Mouse (Mus musculus): ENCODE data around the gene Cep19.

Cep19 gene

DNA sequence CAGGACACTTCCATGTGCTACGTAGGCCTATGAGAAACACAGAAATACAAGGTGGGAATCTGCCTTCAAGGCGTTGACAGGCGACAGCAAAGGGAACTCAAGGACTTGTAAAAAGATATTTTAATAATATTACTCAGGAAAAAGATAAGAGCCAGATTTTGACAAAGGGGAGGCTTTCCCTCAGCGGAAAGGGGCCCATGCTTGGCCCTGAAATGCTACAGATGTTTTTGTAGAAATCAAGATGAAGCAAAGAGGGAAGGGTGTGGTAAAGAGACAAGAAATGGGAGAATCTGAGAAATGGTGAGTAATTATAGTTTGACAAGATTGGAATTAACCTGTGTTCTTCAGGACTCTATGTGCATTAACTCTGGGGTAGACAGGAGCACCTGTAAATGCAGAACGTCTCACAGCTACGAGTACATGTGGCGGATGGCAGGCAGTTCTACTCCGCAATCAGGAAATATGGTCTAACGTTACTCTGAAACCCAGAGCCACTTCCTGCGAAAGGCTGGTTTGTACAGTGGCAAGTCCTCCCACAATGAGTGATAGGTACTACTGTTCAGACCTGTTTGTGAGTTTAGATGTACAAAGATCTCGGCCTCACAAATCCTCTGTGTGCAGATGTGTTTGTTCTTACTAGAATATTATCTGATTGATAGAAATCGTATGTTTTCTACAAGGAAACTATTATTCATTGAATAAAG lies 7.9 kb downstream of the Cep19 start:
- in situ Hi-C loops (cut with MboI, MseI): no loop called here

DNA sequence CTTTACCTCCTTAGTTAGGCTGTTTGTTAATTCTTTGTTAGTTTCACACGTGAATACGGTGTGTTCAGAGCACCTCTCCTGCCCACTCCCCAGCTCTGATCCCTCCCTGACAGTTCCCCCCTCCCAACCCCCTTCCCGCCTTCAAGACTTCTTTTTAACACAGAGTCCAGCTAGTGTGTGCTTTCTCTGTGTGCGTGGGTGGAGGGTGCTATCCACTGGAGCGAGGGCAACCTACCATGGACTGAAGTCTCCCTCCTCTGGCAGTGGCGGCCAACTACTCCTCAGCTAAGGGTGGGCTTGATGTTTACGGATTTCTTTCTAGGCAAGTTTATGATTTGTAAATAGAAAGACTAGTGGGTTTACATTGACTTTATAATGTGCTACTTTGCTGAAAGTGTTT lies 8.6 kb downstream of the Cep19 start:
- in situ Hi-C loops (cut with MboI, MseI): no loop called here

DNA sequence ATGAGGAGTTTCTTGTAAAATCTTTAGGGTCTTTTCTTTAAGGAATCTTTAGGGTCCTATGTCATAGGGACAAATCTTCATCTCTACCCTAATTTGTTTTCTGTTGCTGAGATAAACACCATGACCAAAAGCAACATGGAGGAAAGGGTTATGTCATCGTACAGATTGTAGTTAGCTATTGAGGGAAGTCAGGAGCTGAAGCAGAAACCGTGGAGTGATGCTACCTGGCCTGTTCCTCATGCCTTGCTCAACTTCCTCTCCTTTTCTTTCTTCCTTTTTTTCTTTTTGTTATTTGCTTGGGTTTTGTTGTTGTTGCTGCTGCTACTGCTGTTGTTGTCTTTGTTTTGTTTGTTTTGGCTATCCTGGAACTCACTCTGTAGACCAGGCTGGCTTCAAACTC lies 9.0 kb downstream of the Cep19 start:
- in situ Hi-C loops (cut with MboI, MseI): no loop called here

DNA sequence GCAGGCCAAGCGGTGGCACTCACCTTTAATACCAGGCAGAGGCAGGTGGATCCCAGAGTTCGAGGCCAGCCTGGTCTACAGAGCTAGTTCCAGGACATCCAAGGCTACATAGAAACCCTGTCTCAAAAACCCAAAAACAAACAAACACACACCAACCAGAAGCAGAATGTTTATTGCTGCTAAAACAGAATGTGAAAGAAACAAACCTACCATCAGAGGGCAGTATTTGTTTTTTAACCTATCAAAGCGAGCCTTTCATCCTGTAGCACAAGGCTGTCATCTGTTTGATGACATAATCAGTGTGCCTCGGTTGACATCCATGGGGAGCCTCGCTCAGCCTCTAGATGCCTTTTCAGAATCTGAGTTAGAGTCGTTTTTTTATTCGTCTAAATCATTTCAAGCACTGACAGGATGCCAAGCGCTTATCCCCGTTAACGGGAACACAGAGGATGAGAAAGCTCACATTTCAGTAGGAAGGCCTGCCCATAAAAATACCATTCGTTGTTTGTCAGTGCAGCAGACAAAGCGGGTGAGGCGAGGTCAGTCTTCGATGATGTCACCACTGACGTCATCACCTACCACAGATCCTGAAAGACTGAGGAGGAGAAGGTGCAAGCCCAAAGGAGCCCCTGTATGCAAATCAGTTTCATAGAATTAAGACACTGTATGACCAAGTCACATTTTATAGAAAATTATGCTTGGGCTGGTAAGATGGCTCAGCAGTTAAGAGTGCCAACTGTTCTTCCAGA lies 11.5 kb downstream of the Cep19 start:
- in situ Hi-C loops (cut with MboI, MseI): loop anchor here (5.0 kb wide), 1 partner anchor 91 kb away; no protein-coding TSS in a partner anchor

DNA sequence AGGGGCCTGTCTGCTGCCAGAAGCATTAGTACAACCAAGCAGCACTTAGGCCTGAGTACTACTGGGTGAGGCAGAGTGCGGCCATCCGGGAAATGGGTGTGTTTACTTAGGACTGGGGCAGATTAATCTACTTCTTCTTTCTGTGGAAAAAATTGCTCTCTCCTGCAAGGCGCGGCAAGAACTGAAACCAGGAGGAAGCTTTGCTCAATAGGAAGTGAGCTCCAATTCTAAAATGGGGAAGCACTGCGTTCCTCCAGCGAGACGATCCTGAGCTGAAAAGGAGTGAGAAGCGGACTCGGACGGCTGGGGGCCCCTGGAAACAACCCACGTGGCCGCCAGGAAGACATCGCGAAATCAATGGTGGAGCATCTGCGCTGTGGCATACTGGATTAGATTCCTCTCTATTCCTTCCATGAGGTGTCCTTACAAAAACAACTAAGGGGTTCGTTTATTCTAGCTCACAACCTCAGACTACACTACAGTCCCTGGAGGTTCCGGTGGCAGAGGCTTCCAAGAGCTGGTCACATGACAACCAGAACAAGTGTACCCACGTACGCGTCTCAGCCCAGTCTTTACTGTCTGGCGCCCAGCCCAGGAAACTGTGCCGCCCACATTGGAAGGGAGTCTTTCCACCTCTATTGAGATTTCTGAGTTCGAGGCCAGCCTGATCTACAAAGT lies 14.1 kb downstream of the Cep19 start:
- in situ Hi-C loops (cut with MboI, MseI): loop anchor here (5.0 kb wide), 1 partner anchor 89 kb away; no protein-coding TSS in a partner anchor

DNA sequence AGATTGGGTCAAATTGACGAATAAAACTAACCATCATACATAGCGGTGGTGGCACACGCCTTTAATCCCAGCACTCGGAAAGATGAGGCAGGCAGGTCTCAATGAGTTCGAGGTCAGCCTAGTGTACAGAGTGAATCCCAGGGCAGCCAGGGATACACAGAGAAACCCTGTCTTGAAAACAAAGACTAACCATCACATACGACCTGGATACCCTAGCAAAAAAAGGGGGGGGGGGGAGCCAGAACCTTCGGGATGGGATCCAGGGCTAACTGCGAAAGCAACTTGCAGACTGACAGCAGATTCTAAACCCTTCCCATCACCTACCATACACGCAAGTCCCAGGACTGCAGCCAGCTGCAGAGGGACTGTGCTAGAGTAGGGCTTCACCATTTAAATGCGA lies 14.8 kb downstream of the Cep19 start:
- in situ Hi-C loops (cut with MboI, MseI): loop anchor here (5.0 kb wide), 1 partner anchor 88 kb away; no protein-coding TSS in a partner anchor

DNA sequence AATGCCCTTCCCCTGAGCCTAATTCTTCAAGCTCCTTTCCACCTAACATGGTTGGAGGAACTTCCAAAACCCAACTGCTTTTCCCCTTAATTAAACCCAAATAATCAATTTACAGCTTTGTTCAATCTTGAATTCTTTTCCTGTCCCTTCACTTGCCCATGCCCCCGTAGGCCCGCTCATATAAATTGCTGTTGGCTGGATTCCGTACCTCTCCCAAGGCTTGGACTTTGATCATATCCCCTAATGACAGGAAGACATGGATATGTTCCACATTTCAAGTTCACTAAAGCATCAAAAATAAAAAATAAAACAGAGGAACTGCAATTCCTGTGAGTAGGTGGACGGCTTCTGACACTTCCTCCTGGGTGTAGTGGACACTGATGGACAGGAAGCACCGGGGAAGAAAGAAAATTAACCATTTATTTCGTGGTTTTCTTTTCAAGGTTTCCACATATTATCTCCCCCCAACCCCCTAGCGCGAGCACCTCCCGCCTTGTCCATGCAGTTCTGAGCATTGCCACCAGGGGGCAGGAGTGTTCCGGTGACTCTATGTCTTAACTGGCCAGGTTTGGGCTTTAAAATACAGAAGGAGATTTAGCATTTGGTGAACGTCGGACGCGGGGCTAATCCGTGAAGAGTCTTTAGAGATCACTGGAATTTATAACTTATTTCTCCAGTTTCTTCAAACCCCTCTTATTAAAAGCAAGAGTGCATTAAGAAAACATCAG lies 15.5 kb downstream of the Cep19 start:
- in situ Hi-C loops (cut with MboI, MseI): loop anchor here (5.0 kb wide), 1 partner anchor 87 kb away; no protein-coding TSS in a partner anchor

DNA sequence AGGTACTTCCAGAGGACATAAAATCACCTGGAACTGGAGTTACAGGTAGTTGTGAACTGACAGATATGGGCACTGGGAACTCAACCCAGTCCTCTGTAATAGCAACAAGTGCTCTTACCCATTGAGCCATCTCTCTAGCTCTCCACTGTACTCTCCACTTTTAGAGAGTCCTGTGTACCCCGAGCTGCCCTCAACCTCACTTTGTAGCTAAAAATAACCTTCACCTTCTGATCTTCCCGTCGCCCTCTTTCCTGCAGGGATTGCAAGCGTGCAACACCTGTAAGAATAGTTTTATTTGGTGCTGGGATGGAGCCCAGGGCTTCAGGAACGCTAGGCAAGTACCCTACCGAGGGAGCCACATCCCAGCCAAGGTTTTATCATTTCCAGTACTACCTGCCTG lies 16.2 kb downstream of the Cep19 start:
- in situ Hi-C loops (cut with MboI, MseI): no loop called here

DNA sequence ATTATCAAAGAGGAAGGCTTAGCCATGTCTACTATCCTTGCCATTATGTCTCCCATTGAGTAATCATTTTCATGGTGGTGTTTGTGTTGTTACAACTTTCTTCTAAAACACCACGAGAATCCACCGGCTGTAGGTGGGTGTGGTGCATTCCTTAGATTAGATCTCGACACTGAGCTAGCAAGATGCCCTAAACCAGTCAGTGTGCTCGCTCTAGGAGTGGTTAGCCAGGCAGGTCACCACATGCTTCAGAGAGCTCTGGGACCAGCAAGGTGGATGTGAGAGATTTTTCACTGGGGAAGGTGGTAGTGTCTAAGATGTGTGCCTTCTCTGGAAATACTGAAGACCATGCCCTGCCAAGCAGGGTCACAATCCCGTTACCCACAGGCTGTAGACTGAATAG lies 16.6 kb downstream of the Cep19 start:
- in situ Hi-C loops (cut with MboI, MseI): no loop called here

DNA sequence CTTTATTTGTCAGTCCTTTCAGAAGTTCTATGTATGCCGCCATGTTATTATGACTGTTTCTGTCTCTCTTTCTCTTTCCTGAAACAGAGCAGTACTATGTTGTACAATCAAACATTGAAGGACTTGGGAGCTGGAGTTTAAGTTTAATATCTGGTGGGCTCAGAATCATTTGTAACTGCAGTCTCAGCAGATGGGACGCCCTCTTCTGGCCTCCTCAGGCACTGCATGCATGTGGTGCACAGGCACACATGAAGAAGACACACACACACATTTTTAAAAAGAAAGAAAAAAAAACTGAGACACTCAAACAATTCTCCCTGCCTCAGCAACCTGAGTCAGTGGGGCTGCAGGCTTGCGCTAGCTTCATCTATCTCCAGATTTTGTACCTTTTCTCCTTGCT lies 20.9 kb downstream of the Cep19 start:
- in situ Hi-C loops (cut with MboI, MseI): no loop called here

DNA sequence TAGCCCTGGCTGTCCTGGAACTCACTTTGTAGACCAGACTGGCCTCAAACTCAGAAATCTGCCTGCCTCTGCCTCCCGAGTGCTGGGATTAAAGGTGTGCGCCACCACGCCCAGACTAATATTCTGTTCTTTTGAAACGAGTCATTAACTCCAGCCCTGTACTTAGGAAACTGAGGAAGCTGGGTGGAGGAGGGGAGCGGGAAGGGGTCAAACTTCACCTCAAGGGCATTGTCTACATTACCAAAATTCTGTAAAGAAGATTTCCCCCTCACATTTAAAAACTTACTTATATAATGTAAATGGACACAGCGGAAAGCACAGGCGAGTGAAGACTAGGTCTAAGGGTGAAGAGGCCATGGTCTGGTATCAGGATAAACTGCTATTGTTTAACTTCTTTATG lies 24.4 kb downstream of the Cep19 start:
- in situ Hi-C loops (cut with MboI, MseI): no loop called here

DNA sequence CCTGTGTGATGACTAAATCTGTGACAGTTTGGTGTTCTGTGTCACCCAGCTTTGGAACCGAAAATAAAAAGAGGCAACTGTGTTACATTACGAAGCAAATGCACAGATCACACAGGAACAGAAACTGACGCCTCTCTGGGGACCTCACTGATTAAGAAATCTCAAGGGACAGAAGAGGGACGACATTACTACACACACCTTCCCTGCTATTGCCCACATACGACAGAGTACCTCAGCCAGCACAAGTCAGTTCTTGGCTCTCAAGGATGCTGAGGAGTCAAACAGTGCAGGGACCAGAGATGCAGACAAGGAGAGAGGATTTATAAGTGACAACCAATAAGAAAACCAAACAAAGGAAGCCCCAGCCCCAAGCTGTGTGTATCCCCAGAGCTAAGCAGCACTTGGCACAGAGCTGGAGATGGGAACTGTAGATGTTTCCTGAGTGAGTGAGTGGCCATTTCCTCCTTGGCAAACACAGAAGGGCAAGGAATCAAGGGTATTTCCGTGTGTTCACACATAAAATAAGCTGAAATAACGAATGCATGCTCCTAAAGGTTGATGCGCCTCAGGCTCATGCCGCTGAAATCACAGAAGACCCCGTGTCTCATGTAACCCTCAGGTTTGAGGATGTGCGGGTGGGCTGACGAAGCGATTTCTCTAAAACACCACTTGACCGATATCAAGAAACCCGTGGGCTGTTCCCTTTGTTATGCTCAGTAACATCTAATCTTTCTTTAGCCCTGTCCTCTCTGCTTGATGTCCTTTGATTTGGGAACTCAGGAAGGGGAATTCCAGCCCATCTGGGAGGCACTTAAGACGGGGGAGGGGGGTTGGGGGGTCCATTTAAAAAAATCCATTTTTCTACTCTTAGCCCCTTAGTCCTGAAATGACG lies 25.1 kb downstream of the Cep19 start:
- in situ Hi-C loops (cut with MboI, MseI): loop anchor here (5.0 kb wide), 1 partner anchor 43 kb away; the partner anchor contains the start of gene Nrros

DNA sequence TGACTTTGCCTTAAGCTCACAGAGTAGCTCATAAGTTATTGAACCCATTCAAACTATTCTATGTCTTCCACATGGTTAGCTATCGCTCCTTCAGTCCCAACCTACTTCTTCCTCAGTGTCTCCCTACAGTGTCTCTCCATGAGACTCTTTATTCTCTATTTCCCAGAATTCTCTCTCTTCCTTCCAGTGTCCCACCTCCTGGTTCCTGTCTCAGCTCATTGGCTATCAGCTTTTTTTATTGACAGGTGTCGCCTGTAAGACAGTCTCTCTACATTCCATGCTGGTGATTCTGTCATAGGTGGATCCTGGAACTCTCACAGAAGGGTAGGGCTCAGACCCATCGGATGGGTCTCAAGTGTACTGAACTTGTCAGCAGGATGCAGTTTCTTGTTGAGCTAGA lies 25.8 kb downstream of the Cep19 start:
- in situ Hi-C loops (cut with MboI, MseI): loop anchor here (5.0 kb wide), 1 partner anchor 42 kb away; the partner anchor contains the start of gene Nrros

DNA sequence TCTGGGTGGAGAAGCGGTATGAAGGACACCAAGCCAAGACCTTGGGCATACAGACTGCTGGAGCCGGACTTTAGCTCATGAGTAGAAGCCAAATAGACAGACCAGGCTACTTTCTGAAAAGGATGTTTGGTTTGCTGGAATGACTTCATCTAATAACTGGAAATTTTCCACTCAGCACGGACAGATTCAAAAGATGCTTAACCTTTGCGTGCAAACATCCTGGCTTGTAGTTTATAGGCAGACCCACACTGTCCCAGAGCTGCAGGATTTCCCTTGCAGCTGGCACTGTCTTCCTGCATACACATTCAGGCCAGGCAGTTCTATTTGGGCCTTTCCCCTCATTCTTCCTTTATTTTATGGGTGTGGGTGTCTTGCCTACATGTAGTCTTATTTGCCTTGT lies 27.4 kb downstream of the Cep19 start:
- in situ Hi-C loops (cut with MboI, MseI): loop anchor here (5.0 kb wide), 1 partner anchor 40 kb away; the partner anchor contains the start of gene Nrros

DNA sequence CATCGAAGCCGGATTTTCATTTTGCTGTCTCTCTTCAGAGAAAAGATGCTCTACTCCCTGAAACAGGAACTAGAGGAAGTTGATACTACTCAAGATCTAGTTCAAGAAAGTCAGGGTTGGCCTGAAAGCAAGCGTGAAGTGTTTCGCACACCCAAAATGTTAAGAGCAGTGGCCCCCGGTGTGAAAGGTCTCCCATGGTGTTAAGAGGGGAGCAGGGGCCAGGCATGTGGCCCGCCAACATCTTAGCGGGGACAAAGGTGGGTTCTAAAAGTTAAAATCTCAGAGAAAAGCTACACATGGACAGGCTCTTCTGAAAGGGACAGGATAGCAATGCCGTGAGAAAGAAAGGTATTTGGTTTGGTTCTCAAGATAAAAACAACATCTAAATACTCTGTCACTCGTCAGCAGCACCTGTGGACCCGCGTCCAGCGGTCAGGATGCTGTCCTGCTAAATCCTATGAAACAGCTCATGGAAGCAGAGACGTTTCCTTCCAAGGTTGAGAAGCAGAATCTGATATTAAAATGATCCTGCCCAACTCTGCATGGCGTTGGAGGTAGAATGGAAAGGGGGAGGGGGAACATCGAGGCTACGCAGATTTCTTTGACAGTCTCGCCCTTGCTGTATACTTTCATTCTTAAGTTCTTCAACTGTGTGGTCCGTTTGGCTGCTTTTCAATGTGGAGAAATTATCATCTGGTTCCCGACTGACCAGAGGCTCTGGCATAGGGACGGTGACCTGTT lies 30.0 kb downstream of the Cep19 start:
- in situ Hi-C loops (cut with MboI, MseI): loop anchor here (5.0 kb wide), 1 partner anchor 38 kb away; the partner anchor contains the start of gene Nrros

DNA sequence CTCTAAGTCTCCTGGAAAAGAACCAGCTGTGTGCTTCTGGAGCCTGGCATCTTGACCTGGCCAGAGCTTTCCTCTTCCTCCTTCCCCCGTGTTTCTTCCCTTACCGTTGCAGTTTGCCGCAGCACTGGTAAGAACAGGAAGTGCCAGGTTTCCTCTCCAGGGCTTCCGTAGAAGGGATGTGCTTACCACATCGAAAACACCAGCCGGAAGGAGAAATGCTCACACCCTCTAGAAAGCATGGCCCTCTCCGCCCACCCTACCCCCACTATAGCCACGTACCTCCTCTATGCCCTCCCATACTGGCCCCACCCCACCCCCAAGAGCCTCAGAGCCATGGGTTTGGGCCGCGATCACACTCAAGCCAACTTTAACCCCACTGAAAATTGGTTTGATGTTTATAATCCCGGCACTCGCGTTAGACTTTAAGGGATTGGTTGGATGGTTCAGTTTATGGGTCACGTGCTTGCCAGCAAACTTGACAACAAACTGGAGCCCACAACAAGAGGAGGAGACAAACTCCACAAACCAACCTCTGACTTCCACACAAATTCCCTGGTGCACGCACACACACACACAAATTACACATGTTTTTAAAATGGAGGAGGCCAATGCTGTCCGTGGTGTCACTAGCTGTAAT lies 30.7 kb downstream of the Cep19 start:
- in situ Hi-C loops (cut with MboI, MseI): no loop called here

DNA sequence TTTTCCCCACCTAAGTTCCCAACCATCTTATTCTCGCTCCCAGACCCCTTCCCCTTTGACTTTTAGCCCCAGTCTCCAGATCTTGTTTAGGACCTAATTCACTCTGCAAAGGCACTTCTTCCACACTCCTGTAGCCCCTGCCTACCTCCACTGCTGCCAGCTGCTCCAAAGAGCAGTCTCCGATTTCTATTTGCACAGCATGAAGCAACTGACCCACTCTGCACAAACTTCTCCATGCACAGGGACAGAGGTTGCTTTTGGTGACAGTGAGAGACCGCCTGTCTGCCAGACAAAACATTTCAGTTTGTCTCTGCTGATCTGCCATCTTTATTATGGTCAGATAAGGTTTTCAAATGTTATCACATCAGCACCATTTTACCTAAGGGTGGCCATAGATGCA lies 33.5 kb downstream of the Cep19 start:
- in situ Hi-C loops (cut with MboI, MseI): no loop called here

DNA sequence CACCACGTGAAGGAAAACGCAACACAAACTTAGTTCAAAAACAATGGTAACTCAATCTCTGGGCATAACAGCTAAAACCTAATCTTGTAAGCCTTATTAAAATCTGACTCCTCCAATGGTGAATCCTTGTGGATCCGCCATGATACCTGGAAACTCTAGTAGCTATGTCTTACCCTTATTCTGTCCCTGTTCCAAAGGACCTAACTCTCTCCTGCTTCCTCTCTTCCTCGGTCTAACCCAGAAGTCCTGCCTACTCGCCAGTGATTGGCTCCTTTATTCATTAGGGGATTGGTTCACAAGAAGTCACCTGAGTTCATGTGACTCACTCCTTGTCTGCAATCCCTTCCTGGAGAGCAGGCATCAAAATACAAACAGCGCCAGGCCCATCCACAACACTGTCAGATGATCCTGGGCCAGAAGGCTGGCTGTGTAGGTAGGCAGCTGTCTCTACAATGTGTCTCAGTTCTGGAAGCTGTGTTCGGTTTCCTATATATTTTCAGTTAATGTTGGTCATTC lies 36.3 kb downstream of the Cep19 start:
- in situ Hi-C loops (cut with MboI, MseI): no loop called here

DNA sequence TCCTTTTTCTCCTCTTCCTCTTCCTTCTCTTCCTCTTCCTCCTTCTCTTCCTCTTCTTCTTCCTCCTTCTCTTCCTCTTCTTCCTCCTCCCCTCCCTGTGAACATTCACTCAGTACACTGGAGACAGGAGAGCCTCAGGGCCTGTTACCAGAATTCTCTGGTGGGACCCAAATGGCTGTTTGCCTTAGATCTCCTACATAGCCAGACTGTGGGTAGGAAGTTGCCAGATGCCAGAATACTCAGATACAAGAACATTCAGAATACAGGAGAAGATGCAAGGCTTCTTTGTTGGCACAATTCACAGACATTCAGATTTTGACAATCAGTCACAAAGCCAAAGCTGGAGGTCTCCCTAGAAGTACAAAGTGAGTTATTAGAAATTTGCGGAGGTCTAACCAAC lies 39.4 kb downstream of the Cep19 start:
- in situ Hi-C loops (cut with MboI, MseI): no loop called here
